Mouse (Mus musculus) kidney, postnatal 10 days (tissue): ENCODE results near the gene Il20.

Experiments
- DNase-seq: peaks from one replicate; pipeline ENCODE4 v3.0.0; 2021; ENCODE audit warnings: mixed read lengths

The Il20 gene

GRCm38 (mm10) chr1:130864741-130865140 lies 46.5 kb downstream of the Il20 start:
- DNase-seq, result no peak

DNA sequence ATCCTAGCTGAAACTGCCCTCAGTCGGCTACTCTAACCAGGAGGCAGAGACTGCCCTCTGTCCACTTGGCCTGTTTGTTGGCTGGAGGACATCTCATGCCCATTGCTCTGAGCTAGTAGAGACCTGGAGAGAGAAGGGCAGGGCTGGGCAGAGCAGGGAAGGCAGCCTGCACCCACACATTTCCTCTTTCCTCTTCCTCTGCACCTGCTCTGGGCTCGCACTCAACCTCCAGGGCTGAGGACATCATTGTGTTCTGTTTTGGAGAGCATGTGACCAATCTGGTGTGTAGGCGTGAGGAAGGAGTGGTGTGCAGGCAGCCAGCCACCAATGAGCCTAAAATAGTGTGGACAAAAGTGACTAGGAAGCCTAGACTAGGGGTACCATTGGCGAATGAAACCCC lies 47.0 kb downstream of the Il20 start:
- no peak for DNase-seq

DNA sequence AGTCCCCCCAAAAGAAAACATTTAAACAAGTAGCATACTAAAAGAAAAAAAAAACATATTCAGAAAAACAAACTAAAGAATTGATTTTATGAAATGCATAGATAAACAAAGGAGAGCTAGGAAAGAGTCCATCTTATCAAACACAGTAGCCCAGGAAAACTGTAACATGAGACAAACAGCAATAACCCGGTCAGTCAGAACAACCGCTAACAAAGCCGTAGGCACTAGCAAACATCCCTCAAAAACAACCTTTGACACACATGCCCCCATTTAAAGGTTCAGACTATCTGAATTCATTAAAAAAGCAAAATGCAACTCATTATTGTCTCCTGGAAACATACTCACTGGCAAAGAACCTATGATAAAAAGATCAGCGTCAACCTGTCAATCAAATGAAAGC lies 53.8 kb downstream of the Il20 start:
- DNase-seq, result no peak
